Mouse (Mus musculus) forebrain, embryonic 16.5 days (tissue): Measurements from ENCODE around the gene Mrpl35. TPM values are rescaled to one million over a fixed set of nuclear protein-coding genes. Genes with fewer than 3 reads are reported as not detected.

Experiments used
- polyA plus RNA-seq: library from polyadenylated mRNA; unstranded; fragments of >200 nt; fragmentation: Nextera tagmentation; extraction: Ambion mirVana; gene quantifications from 2 replicates; pipeline ENCODE4 v1.2.1, GENCODE M21; 2015

Gene Mrpl35
- polyA plus RNA-seq, 1 experiment from 2014 or later, result 42.9 TPM

Other genes with a start within 250 kb of the Mrpl35 start
- gene Kdm3a, start 194.0 kb downstream of the Mrpl35 start, polyA plus RNA-seq, result 60.1 and 67.5 TPM in 2 replicates
- 217 and 239 TPM in 2 replicates for gene Reep1, start 119.4 kb downstream of the Mrpl35 start, polyA plus RNA-seq
- gene Immt, start 4.4 kb upstream of the Mrpl35 start, polyA plus RNA-seq, result 148 and 155 TPM in 2 replicates
- gene Ptcd3, start 81.8 kb upstream of the Mrpl35 start, polyA plus RNA-seq, result 102 and 104 TPM in 2 replicates
- gene Polr1a, start 82.1 kb upstream of the Mrpl35 start, polyA plus RNA-seq, result 20.1 and 21.2 TPM in 2 replicates